Mouse (Mus musculus) left cerebral cortex, adult 18-20 months (tissue): ENCODE data around the gene Prkce. TPM values are rescaled to one million over a fixed set of nuclear protein-coding genes. Genes with fewer than 3 reads are reported as not detected.
"Not testable (repeated sequence)": the region's sequence is repeated elsewhere in the genome, so short reads cannot be mapped to it uniquely, and the experiment has no call there.

ENCODE experiments used
- DNase-seq, 2 experiments: peaks; one replicate each; pipeline ENCODE4 v3.0.0; 2021 to 2022; ENCODE audit warnings: low spot score in 2 of 2, mixed read lengths in 1 of 2
- total RNA-seq, 2 experiments: library from RNA; stranded (reverse); gene quantifications; 2 replicates each; pipeline ENCODE4 v1.2.3; 2021

Prkce gene
- total RNA-seq, 2 experiments from 2014 or later: 270 to 276 TPM

DNA sequence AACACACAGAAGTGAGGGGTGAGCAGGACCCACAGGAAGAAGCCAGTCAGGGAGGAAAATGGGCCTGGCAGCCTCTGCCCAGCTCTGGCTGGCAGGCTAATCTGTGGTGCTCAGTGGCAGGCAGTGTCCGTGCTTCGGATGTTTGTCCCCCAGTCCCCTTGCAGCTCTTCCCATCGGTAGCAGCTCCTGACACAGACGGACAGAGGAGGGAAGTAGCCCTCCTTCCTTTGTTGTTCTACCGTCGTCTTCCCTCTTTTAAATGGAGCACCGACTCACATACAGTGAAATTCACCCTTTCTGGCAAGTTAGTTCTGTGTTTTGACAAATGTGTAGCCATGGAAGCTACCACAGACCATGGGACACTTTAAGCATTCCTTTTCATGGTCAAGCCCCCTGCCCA lies 299.3 kb downstream of the Prkce start:
- no peak for DNase-seq

DNA sequence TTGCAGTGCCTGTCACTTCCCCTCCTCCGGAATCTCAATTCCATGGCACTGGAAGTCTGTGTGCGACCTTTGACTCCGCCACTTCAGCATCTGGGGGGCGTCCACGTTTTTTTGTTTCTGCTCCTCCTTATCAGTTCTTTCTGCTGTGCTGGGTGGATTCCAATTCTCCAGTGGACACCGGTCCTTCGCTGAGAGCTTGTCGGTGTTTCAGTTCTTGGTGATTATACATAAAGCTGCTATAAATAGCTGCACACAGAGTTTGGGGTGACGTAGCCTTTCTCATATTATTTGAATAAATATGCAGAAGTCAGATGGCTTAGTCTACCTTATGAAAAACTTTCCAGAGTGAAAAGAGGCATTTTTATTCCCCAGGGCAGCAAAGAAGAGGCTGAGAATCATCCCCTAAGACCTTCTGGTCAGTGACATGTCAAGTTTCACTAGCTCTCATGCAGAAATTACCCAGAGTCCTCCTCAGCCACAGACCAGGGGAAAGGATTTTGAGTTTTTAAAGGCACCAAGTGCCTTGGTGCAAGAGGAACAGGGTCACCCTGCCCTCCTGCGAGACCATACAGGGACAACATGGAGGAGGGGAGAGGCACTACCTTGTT lies 299.8 kb downstream of the Prkce start:
- no peak for DNase-seq

DNA sequence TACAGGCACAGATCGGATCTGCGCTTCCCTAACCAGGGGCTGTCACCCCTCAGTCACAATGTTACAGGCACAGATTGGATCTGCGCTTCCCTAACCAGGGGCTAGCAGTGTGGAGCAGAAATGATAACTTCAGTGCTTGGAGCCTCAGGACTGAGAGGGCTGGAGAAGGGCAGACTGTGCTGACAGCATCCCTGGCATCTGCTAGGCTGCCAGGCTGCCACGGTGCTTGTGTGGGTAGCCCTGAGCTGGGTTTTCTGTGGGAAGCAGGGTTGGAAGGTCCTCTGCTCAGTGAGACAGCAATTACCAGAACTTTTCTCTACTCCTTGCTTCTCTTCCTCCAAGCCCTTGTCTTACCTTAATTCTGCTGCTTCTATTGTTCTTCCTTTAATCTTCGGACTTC lies 300.4 kb downstream of the Prkce start:
- no peak for DNase-seq

DNA sequence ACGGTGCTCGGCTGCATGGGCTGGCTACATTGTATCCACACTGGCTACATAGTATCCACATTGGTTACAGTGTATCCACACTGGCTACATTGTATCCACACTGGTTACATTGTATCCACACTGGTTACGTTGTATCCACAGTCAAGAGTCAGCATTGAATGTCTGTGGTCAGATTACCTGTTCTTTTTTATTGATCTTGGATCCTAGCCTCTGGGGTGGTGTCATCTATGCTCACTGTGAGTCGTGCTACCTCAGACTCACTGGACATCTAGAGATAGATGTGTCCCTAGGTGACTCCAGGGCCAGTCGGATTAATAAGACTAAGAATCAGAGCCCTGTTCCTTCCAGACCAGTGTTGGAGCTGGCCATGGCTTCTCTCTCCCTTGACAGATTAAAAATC lies 302.6 kb downstream of the Prkce start:
- no peak for DNase-seq

DNA sequence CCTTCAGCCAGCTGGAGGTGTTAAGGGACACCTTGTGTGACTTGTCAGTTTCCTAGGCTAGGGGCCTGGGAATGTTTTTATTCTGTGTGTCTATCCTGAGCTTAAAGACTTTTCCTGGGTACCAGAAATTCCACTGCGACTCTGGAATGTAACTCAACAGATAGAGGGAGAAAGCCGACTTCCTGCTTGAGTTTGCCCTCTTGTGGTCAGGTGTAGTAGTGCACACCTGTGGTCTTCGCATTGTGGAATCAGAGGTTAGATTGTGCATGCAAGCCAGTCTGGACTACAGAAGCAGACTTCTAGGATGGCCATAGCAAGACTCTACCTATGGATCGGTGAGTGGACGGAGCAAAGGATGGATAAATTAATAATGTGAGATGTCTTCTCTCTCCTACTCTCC lies 304.1 kb downstream of the Prkce start:
- DNase-seq: peak in 1 of 2 experiments; percentile 62

DNA sequence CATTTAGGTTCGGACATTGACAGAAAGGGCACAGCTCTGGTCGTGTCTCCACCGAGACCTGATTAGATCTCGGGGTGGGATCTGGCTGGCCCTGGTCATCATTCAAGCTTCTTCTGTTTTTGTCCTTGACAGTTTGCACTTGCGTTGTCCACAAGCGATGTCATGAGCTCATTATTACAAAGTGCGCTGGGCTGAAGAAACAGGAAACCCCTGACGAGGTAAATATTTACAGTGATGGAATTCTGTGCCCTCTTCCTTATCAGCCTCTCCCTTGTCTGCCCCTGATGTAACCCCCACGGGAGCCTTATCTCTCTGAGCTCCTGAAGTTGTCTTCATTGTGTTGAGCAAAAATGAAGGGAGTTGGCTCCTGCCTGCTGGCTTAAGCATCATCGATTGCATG lies 309.1 kb downstream of the Prkce start:
- DNase-seq: no peak

DNA sequence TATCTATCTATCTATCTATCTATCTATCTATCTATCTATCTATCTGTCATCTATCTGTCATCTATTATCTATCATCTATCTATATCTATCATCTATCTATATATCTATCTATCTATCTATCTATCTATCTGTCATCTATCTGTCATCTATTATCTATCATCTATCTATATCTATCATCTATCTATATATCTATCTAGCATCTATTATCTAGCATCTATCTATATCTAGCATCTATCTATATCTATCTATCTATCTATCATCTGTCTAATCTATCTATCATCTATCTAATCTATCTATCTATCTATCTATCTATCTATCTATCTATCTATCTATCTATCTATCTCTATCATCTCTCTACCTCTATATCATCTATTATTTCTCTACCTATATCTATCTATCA lies 309.8 kb downstream of the Prkce start:
- DNase-seq: not testable (repeated sequence)

DNA sequence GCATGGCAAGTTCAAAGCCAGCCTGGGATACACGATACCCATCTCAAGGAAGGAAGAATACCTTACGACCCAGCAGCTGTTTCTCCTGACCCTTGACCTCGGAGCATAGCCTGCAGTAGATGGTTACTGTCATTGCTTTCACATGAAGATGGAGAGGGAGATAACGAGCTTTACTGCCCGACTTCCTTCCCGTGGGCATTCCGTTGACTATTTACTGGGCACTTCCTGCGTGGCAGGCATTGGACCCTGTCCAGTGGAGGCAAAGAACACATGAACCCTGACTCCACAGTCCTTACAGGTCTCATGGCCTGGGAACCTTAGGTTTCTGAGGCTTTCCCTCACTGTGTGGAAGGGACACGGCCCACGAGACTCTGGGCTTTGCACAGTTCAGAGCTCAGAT lies 311.8 kb downstream of the Prkce start:
- no peak for DNase-seq

DNA sequence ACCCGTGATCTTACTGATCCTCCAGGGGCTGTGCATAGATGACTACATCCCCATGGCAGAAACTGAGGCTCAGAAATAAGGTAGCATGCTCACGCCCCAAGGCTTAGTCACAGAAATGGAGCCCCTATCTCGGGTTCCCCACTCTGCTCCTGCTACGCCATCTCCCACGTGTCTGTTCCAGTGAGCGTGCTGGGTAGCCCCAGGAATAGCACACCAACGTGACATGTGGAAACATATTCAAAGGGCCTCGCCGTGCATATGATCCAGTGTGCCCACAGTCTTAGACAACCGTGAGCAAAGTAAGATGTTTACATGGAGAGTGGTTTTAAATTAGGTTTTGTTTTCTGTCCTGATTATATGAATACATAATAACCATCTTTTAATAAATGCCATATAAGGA lies 315.1 kb downstream of the Prkce start:
- peak in 1 of 2 experiments; percentile 36 for DNase-seq

DNA sequence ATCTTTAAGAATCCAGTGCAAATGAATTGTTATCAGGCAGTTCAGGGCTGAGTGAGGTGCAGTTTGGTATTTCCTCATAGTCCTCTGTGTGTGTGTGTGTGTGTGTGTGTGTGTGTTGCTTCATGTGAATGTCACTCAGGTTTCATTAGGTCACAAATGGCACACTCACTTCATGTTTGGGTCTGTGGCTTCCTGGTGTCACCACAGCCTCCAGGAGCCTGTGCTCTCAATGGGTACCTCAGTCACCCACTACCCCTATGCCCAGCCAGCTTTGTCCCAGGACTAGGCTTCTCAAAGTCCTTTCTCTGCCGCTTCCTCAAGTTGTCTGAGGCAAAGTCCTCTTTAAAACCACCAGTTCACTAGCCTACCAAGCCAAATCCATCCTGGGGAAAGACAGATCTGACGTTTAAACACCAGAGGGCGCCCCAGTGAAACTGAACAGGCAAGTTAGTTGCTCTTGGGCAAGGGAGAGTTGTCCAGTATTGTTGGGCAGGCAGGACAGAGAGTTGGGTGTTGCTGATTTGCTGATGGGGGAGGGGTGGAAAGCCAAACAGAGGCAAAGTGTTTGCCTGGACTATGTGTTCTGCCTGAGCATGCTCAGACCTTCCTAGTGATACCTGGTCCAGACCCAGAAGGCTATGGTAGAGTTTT lies 316.6 kb downstream of the Prkce start:
- peak; percentile 76 to 83 for DNase-seq

DNA sequence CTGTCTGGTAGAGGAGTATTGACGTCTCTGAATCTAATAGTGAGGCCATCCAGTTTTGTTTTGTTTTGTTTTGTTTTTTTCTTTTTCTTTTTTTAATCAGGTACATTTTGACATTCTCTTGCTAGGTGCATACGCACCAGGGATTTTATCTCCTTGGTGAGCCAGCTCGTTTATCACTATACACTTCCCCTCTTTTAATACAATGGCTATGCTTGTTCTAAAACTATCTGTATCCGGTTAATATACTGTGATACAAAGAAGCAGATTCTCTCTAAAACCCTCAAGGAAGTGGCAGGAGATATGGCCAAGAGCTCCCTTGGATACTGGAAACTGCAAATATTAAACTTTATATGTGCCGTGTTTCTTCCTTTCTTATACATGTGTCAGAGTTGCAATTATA lies 319.1 kb downstream of the Prkce start:
- no peak for DNase-seq

DNA sequence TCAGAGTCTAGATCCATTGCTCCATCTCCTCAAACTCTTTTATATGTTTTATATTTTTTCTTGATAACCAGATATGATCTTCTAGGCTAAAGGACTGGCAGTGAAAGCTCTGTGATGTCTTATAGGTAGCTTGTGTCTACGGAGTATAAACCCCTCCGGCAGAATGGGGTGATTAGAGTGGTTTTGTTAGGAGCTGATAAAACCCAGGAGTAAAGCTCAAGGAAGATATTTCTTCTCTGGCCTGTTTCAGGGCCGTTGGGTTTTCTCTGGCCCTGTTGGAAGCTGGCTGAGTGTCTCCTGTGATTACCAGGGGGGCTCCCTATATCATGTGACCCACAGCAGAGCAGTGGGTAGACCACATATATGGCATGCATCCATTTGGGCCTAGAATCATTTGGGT lies 319.9 kb downstream of the Prkce start:
- no peak for DNase-seq

DNA sequence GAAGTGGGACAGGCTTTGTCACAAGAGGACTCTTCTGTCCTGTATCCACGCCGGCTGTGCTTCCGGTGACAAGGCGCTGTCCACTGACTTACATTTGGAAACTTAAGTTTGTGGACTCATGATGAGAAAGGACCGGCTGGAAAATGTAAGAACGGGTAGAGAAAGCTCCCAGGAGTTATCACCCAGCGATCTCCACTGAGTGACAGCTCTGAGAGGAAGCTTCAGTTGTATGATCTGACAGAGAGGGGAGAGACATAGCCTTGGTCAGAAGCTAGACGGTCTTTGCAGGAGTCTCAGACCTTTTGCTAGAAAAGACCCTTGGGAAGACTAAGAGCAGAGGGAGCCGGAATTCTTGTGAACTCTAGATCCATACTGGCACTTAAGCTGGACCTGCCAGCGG lies 322.2 kb downstream of the Prkce start:
- DNase-seq: no peak

DNA sequence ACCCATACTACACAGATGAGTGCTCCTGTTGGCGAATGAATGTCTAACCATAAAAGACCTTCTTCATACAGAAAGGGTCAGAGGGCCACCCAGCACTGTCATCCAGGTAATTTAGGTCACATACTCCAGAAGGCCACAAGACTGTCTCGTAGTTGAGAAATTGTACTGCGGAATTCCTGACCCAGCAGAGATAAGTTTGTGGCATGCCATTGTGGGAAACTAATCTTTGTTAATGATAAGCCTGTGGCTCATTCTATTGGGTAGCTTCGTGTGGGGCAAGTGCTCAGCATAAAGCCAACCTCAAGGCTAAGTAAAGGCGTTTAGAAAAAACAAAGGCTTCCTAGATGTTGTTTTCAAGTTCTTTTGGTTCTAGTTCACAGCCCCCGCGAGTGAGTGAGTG lies 324.8 kb downstream of the Prkce start:
- DNase-seq: no peak

DNA sequence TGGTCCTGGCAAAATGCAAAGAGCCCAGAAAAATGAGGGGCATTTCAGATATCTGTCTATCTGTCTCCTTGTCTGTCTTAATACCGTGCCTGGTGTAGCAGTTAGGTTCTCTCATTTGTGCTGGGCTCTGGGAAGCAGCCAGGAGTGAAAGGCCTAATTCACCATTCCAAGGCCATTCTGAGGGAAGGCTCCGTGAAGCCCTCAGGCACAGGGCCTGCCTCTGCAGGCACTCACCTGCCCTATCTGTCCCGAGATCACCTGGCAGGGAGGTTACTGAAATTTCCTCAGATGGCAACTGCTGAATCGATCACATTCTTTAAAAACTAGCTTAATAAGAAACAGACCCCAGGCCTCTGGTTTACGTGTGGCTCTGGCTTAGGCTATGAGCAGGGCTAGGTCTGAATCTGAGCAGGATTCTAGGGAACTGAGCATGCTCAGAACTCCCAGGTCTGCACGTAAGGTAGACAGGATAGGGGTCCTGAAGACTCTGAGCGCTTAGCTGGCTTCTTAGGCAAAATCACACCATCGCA lies 326.4 kb downstream of the Prkce start:
- no peak for DNase-seq

DNA sequence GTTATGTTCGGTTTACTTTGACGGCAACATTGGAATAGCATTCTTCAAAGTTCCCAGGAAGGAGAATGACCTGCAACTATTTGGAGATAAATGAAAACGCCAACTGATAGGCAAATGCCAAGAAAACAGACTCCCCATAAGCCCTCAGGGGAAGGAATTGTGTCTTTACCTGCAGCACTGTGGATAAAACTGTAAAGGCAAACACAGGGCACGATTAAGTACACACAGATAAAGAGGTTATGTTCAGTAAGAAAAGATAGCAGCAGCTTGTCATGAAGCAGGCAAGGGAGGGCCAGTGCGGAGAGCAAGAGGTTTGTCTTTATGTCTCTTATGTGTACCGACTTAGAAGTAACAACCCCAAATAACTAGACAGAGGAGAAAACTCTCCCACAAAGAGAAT lies 326.9 kb downstream of the Prkce start:
- no peak for DNase-seq

DNA sequence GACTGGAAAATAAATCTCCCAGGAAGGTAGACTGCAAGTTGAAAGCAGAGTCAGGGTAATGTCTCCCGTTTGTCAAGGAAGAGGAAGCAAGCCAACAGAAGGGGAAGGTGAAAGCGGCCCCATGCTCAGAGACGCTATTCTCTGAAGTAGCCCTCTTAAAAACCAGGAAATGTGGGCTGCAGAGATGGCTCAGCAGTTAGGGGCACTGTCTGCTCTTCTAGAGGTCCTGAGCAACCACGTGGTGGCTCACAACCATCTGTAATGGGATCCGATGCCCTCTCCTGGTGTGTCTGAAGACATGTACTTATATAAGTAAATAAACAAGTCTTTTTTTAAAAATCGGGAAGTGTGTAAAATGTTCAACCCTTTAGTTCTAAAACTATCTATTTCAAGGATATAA lies 327.3 kb downstream of the Prkce start:
- no peak for DNase-seq

DNA sequence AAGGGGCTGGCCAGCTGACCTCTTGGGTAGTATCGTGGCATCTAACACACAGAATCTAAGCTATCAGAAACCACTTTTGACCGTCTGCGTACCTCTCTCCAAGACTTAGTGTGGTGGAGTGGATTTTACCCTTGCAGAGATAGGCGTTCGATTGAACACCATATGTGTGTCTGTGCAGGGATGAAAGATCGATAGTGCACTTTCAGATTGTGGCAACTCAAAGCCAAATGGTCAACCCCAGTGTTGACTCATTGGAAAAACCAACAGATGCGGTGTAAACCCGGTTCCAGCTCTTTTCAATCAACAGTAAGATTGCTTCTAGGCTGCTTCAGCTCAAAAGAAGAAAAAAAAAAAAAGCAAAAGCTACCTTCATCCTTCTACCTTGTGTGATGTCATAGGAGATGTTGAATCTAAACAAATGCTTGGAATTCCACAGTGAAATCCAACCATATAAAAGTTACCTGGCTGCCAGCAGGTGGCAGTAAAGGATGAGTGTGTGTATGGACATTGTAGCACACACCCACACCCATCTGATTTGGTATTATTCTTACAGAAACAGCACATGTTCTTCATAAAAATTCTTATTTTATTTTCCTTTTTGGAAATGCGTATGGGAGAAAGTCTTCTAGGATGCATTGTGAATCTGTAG lies 328.7 kb downstream of the Prkce start:
- DNase-seq: peak; percentile 53 to 61

DNA sequence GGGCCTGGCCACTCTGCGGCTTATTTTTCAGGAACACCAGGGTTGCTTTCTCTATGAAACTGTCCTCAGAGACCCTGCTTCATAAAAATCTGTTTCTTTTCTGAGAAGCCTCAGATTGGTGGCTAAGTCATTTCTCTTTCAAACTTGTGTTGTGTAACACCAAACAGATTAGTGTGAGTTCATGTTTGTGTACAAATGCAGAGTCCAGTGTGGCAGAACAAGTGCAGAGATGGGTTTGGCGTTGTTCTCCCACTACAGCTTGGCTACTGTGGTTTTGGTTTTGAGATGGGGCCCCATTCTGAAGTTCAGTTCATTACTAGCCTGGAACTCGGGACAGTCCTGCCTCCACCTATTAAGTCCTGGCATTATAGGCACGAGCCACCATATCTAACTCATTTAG lies 329.7 kb downstream of the Prkce start:
- DNase-seq: no peak

DNA sequence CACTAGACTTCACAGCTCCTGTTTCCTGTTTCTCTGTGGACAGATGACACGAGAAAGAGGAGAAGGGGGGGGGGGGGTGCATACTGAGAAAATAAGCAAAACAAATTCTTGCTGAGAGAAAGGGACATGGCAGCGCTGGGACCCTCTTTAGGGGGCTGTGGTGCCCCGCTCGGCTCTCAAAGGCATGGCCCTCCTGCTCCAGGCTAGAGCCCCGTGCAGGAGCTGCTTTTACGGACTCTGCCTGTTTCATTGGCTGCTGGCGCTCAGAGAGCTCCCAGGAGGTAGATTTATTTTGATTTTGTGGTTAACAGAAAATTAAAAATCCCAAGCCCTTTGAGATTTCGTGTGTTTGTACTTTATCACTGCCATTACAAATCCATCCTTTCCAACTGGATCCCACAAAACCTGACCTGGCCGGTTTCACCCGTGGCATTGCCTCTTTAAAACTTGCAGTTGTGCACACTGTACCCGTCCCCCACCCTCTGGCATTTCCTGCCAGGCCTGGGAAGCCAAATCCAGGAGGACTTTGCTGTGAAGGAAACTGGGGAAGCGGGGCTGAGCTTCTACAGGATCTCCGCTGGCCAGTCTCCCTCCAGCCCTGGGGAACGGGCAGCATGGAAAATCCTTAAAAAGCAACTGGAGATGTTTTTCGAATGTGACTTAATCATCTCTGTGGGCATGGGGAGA lies 331.9 kb downstream of the Prkce start:
- DNase-seq: no peak

DNA sequence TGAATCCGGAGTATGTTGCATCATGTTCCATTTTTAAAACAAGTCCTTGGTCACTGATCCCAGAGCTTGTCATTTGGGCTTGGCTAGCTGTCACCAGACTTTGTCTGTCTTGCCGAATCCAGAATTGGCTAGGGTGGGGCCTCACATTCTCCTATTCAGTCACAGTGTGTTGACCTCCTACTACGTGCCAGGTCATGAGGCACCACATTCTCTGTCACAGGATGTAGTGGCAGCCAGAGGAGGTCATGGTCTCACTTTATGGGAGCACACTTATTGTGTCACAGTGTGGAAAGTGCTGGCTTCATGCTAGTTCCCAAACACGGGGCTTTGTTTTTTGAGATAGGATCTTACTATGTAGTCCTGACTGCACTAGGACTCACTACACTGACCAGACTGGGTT lies 333.8 kb downstream of the Prkce start:
- DNase-seq: no peak
